Mouse (Mus musculus) induced T-regulatory cell, adult 2 months (primary cell): ENCODE measurements at regions not wholly inside any gene's neighbourhood (a gene's known extent, or its start where the extent isn't known, plus 50 kb on each side); places are given as distances from the start of the nearest gene placed in this dataset.
A peak's percentile ranks its signal among the peaks of the same experiment; 100 is the strongest.

ENCODE experiments used
- DNase-seq: peaks from one replicate; pipeline ENCODE4 v3.0.0-alpha.2; 2012; ENCODE audit warnings: low read depth

- DNase-seq: no peak
Observed at GRCm38 (mm10) chr3:117520461-117520860, 54.2 kb upstream of the Plppr5 start.

DNA sequence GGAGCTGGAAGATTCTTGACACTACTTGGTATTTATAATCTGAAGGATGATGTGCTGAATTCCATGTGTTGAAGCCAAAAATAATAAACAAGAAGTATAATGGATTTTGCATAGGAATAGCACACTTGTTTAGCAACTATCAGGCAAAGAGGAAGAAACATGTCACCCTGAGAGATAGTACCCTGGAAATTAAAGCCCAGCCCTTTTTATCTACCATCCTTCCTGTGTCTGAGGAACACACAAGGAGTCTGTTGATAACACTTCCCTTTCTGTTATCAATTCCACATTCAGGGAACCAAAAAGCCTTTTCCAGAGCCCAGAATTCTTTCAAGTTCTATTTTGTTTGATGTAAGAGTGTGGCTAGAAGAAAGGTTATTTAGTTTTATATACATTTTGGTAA, 66.5 kb upstream of the Plppr5 start:
- no peak for DNase-seq

DNA sequence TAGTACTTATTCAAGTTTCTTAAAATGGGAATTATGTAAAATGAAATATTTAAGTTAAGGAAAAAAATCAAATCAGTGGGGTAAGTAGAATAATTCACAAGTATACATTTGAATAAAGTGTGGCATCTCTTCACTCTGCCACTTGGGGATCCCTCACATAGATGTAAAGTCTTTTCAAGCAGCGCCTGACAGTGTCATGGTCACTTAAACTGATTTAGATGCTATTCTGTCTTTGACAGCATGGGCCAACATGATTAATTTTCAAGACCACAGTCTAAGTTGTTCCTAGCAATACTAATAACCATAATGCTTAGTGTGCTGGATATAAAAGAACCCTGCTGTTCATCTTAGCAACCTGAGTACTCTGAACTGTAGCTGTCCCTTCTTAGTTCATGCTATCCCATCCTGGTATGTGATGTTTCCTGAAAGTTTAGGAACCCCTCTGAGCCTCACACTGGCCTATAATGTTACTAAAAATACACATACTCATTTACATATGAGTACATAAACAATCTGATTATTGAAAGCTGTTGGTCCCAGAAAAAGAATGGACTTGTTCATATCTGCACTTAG, 68.4 kb upstream of the Plppr5 start:
- no peak for DNase-seq

DNA sequence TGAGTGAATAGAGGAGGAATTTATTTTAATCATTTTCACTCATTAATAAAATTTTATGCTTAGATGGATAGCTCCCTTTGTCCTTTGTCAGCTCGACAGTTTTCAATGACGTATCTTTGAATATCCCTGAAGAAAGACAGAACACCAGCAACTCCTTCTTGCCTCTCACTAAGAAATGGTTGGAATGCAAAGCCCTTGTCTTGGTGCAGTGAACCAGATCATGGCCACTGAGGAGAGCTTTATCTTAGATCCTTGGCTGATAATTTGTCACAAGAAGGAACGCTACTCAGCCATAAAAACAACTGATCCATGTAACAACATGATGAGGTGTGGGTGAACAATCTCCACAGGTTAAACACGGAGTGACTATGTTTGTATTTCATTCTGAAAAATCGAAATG, 73.5 kb upstream of the Plppr5 start:
- DNase-seq: no peak

DNA sequence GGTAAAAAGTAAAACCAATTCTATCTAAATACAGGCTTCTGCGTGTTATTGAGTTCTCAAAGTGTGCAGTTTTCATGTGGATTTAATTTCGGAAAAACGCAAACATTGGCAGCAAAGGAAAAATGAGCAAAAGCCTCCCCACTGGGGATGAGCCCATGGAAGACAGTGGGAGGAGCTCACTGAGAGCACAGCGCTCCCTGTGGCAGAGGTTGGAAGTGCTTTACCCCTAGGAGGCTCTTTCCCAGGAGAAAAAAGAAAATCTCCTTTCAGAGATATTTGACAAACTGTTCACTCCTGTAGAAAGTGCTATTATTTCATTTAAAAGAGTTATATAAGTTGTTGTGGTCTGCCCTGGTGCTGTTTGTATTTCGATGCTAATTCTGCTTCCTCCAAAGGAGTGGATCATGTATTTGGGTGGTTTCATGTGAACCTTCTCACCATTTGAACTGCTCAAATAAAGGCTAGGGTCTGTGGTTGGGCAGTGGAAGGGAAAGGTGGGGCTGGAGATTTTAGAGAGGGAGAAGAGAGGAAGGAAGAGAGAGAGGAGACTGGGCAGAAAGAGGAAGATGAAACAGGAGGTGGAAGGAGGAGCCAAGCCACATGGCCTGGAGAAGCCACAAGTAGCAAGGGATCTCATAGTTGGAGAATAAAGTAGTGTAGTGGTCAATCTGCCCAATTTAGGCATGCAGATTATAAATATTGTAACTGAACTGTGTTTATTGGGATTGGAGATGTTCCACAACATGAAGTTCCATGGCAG, 76.3 kb upstream of the Plppr5 start:
- no peak for DNase-seq

GRCm38 (mm10) chr3:117494118-117494517, 80.5 kb upstream of the Plppr5 start:
- no peak for DNase-seq

- DNase-seq: no peak
Observed at GRCm38 (mm10) chr3:117487281-117488027, 87.2 kb upstream of the Plppr5 start.

- DNase-seq: no peak
Observed at GRCm38 (mm10) chr3:117486351-117486750, 88.3 kb upstream of the Plppr5 start.

GRCm38 (mm10) chr3:117480131-117480530, 94.5 kb upstream of the Plppr5 start:
- DNase-seq: no peak

- no peak for DNase-seq
Observed at GRCm38 (mm10) chr3:117459507-117459906, 98.8 kb upstream of the Plppr4 start.

GRCm38 (mm10) chr3:117450559-117450958, 89.9 kb upstream of the Plppr4 start:
- no peak for DNase-seq

DNA sequence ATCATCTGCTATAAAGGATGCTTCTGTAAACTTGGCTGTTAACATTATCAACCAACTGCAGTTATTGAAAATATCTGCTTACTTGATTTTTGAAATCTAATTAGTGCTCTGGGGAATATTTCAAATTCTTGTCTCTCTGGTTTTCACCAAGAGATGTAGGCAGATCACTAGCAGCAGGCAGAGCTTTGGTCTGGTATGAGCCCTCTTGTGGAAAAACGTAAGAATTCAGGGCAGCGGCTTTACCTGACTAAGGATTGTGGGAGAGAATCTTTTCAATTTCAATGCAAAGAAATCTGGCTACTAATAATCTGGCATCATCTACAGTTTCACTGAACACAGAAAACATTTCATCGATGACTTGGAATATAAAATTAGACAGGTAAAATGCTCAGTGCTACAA, 81.2 kb upstream of the Plppr4 start:
- no peak for DNase-seq

DNA sequence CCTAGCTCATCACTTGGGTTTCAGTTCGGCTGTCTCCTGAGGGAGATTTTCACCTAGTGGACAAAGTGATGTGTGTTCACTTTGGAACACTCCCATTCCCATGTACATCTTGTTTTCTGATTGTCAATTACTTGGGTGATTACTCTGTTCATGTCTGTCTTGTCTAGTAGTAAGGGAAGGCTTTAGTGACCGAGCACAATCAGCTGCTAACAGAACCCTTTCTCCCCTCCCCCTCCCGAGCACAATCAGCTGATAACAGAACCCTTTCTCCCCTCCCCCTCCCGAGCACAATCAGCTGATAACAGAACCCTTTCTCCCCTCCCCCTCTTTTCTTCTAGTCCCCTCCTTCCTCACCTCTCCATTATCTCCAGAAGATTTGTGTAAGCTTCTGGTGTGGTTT, 79.6 kb upstream of the Plppr4 start:
- DNase-seq: no peak

DNA sequence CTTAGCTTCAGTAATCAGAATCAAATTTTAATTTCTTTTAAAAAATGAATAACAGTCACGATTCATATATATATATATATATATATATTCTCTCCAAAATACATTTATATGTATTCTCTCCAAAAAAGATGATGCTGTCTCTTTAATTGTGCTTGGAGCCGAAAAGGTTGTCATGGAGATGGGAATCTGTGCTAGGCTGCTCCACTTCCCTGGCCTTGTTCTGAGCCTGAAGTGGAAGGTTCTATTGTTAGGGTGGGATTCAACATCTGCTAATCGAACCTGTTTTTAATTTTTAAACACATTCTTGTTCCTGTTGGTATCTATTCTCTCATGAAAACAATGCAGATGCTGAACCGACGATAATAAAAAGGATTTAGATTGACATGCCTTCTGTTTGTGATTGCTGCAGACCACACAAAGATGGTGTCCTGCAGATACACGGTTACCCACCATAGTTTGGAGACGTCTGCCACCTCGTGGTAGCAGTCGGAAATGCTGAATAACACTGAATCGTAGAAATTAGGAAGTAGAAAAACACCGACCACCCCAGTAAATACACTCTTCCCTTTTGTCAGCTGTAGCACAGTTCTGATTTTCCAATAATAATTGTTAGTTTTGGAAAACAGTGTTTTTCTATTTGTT, 77.9 kb upstream of the Plppr4 start:
- DNase-seq: peak; percentile 28

- DNase-seq: no peak
Observed at GRCm38 (mm10) chr3:117424526-117424925, 63.9 kb upstream of the Plppr4 start.

- DNase-seq: no peak
Observed at GRCm38 (mm10) chr3:117412896-117413747, 52.4 kb upstream of the Plppr4 start.
